ENCODE assay signal across 8 mouse cellular contexts in the genomic region with DNA sequence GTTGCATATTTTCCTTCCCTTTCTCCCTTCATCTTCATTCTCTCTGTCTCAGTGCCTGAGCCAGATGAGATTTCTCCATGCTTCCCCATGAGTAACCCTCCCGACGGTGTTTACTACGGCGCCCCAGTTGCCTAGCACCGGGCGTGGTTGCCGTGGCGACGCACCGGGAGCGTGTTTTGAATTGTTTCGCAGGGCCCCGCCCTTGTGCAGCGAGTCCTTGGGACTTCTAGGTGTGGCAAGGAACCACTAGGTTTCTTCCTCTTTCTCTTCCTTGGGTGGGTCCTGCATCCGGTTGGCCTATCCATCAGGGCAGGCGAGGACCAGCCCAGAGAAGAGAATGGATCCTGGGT. TPM values are rescaled to one million over a fixed set of nuclear protein-coding genes. Genes with fewer than 3 reads are reported as not detected.
DNase-seq lines count a peak whose midpoint lies in the region; ATAC-seq and TF ChIP-seq lines count a peak whose summit lies in the region.

No protein-coding gene starts in this region.

- WGBS in liver, embryonic 16.5 days (ENCODE audit: insufficient replicate concordance), result 4% methylated on average over 16 of the region's 16 CpGs
- WGBS in thymus, adult 2 months, result 13% methylated on average over 16 of the region's 16 CpGs

- H3K4me1 ChIP-seq in liver, embryonic 16.5 days (ENCODE audit: control insufficient read depth, low read depth, low read length), result no peaks in the 10 kb centered on the region; the same call in none of the 2 replicates
- peaks cover 11% of the 10 kb centered on the region for H3K4me1 ChIP-seq in thymus, adult 2 months (replicated peaks; ENCODE audit: control insufficient read depth, insufficient read depth, low read length)

- no peaks in the 10 kb centered on the region for H3K9me3 ChIP-seq in liver, embryonic 16.5 days (replicated peaks; ENCODE audit: control insufficient read depth, low read length)

- peak; percentile 30; the same call in 1 of the 2 replicates for ATAC-seq in liver, embryonic 16.5 days (ENCODE audit: low read depth)

- H3K4me2 ChIP-seq in liver, embryonic 16.5 days (ENCODE audit: low read depth, low read length), result no peak overlapping the region

- H3K36me3 ChIP-seq in liver, embryonic 16.5 days (ENCODE audit: control insufficient read depth, insufficient read depth), result no peaks in the 10 kb centered on the region
- no peaks in the 10 kb centered on the region for H3K36me3 ChIP-seq in thymus, adult 2 months (ENCODE audit: control insufficient read depth, insufficient read depth, low read length)

- no peak overlapping the region for H3K9ac ChIP-seq in liver, embryonic 16.5 days (ENCODE audit: low read depth, low read length)

- H3K27ac ChIP-seq in liver, embryonic 16.5 days (ENCODE audit: low read length), result no peak overlapping the region
- no peak overlapping the region for H3K27ac ChIP-seq in thymus, adult 2 months (ENCODE audit: control insufficient read depth, insufficient read depth, low read length)

- intact Hi-C loops in heart, postnatal 36 days (cut with DNase I), result loop anchor here (1.0 kb wide), 1 partner anchor 112 kb away; no protein-coding TSS in a partner anchor

- no peak for TF ChIP-seq CTCF in thymus, adult 2 months (IDR thresholded peaks at IDR 0.05; ENCODE audit: borderline replicate concordance, control insufficient read depth, extremely low read depth, insufficient read depth, low read length, poor library complexity)

- no peak for TF ChIP-seq POLR2A in thymus, adult 2 months (IDR thresholded peaks at IDR 0.05; ENCODE audit: control insufficient read depth, extremely low read depth, insufficient read depth, low read length, poor library complexity)

- no peak overlapping the region for H3K4me3 ChIP-seq in liver, embryonic 16.5 days (ENCODE audit: low read depth, low read length)
- no peak overlapping the region for H3K4me3 ChIP-seq in thymus, adult 2 months (ENCODE audit: control insufficient read depth, insufficient read depth, low read length)

- peaks cover 23% of the 10 kb centered on the region for H3K27me3 ChIP-seq in liver, embryonic 16.5 days (ENCODE audit: control insufficient read depth, insufficient read depth, low read depth, low read length)
- H3K27me3 ChIP-seq in thymus, adult 2 months (ENCODE audit: control insufficient read depth, insufficient read depth, low read length), result no peaks in the 10 kb centered on the region

- peak; percentile 58 to 59 for DNase-seq in B cell, adult 2 months
- DNase-seq in adrenal gland, postnatal 25 days, result peak; percentile 72
- DNase-seq in forelimb bud, embryonic 11.5 days (ENCODE audit: low read depth, low spot score), result peak; percentile 87
- peak; percentile 79 to 84 for DNase-seq in heart, postnatal 36 days
- peak; percentile 85 for DNase-seq in layer of hippocampus, adult 11-12 months (ENCODE audit: low spot score)
- DNase-seq in neural tube, embryonic 10.5 days (ENCODE audit: extremely low spot score, low spot score), result peak; percentile 86
- peak; percentile 64 for DNase-seq in thymus, adult 2 months

RNA-seq across cellular contexts. Expression of a gene that starts 1.4 kb away (rescaled TPM):
- not detected in 2 replicates for total RNA-seq in adrenal gland, postnatal 25 days (2021)
- total RNA-seq in heart, postnatal 36 days (2021), result under 1 TPM; 0.24 to 0.47 TPM
- 0.13 TPM in 1 of 2 replicates, not detected in the other for polyA plus RNA-seq in liver, embryonic 16.5 days (2015; fragmentation: Nextera tagmentation; extraction: Ambion mirVana)
- polyA plus RNA-seq in thymus, adult 2 months (2012; rRNA removed), result 0.79 and 1.8 TPM in 2 replicates

RNA-seq across cellular contexts. Expression of a gene that starts 54.9 kb away (rescaled TPM):
- total RNA-seq in adrenal gland, postnatal 25 days (2021), result 16.4 and 23.9 TPM in 2 replicates
- 10 to 100 TPM; 50.3 to 53.5 TPM for total RNA-seq in heart, postnatal 36 days (2021)
- polyA plus RNA-seq in liver, embryonic 16.5 days (2015; fragmentation: Nextera tagmentation; extraction: Ambion mirVana), result 133 and 134 TPM in 2 replicates
- polyA plus RNA-seq in thymus, adult 2 months (2012; rRNA removed), result 26.4 and 34.1 TPM in 2 replicates

RNA-seq across cellular contexts. Expression of a gene that starts 54.9 kb away (rescaled TPM):
- total RNA-seq in adrenal gland, postnatal 25 days (2021), result 18.1 and 32.1 TPM in 2 replicates
- total RNA-seq in heart, postnatal 36 days (2021), result 1 to 10 TPM; 7.0 to 9.2 TPM
- polyA plus RNA-seq in liver, embryonic 16.5 days (2015; fragmentation: Nextera tagmentation; extraction: Ambion mirVana), result 31.7 and 33.8 TPM in 2 replicates
- polyA plus RNA-seq in thymus, adult 2 months (2012; rRNA removed), result 42.1 TPM in 2 replicates

RNA-seq across cellular contexts. Expression of a gene that starts 57.5 kb away (rescaled TPM):
- not detected in 2 replicates for total RNA-seq in adrenal gland, postnatal 25 days (2021)
- not detected for total RNA-seq in heart, postnatal 36 days (2021)
- polyA plus RNA-seq in liver, embryonic 16.5 days (2015; fragmentation: Nextera tagmentation; extraction: Ambion mirVana), result not detected in 2 replicates
- polyA plus RNA-seq in thymus, adult 2 months (2012; rRNA removed), result not detected in 2 replicates
